Mouse (Mus musculus): Measurements from ENCODE around the gene Dlgap1. TPM values are rescaled to one million over a fixed set of nuclear protein-coding genes. Genes with fewer than 3 reads are reported as not detected.

The Dlgap1 gene
- total and polyA plus RNA-seq, 2 experiments from 2014 or later = 0.20 to 0.76 TPM

DNA sequence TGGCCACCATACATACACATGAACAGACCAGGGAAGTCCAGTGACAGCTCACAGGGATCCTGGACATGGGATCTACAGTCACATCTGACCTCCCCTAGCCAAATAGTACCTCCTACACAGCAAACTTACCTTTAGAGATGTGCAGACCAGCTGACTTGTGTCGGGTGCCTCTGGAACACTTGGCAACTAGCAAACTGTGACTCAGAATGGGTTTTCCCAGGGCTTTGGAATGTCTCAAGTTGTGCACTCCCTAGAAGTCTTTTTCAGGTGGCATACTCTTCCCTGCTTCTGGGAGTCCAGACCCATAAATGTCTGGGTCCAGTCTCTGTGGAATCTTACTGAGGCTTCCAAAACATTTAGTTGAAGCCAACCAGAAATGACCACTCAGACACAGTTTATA lies 772.8 kb downstream of the Dlgap1 start:
- no peak for DNase-seq (ENCODE audit: low spot score)
- Histone ChIP-seq H3K9ac (replicated peaks; ENCODE audit: low read depth, low read length) (no peak overlapping the region), H3K27me3 (ENCODE audit: control insufficient read depth, insufficient read depth, low read length) (no peaks in the 10 kb centered on the region), H3K36me3 (replicated peaks; ENCODE audit: control insufficient read depth, insufficient read depth, low read length) (no peaks in the 10 kb centered on the region), H3K4me2 (ENCODE audit: low read depth, low read length) (no peak overlapping the region), H3K4me1 (ENCODE audit: control insufficient read depth, insufficient read depth) (peaks cover 12% of the 10 kb centered on the region; the same call in 1 of the 2 replicates), H3K27ac (ENCODE audit: low read depth) (no peak overlapping the region), H3K9me3 (replicated peaks; ENCODE audit: control insufficient read depth, low read length) (no peaks in the 10 kb centered on the region), H3K4me3 (ENCODE audit: low read depth, low read length) (no peak overlapping the region)
- TF ChIP-seq CTCF (IDR thresholded peaks at IDR 0.05; ENCODE audit: low read depth) (no peak), EP300 (IDR thresholded peaks at IDR 0.05; ENCODE audit: low read depth) (no peak)
- no peak for ATAC-seq (ENCODE audit: insufficient read depth, low read depth)
- WGBS = 56% methylated on average over 1 of the region's 1 CpGs

DNA sequence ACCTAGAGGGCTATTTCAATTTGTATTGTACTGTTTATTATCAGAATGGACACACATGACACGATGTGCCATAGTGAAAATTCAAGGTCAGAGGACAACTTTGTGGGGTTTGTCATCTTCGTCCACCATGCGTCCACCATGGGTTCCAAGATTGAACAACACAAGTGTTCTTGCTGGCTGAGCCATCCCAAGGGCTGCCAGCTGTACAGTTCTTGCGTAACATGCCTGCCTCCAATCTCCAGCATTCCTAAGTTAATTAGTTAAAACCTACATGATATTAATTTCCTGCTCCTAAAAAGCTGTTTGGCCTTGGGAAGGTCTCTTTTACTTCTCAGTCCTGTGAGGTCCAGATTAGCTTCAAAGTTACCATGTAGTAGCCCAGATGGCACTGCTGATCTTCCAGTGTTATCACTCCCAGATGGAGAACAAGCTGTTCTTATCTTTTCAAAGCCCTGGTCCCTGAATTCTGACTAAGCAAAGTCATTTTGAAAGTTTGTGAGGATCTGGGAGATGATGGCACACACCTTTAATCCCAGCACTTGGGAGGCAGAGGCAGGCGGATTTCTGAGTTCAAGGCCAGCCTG lies 775.8 kb downstream of the Dlgap1 start:
- H3K27ac ChIP-seq (ENCODE audit: low read depth) = no peak overlapping the region
- no peak overlapping the region for H3K9ac ChIP-seq (replicated peaks; ENCODE audit: low read depth, low read length)
- H3K27me3 ChIP-seq (ENCODE audit: control insufficient read depth, insufficient read depth, low read length) = no peaks in the 10 kb centered on the region
- no peaks in the 10 kb centered on the region for H3K36me3 ChIP-seq (replicated peaks; ENCODE audit: control insufficient read depth, insufficient read depth, low read length)
- no peak for DNase-seq (ENCODE audit: low spot score)
- WGBS = 90% methylated on average over 5 of the region's 5 CpGs
- peaks cover 13% of the 10 kb centered on the region; the same call in 1 of the 2 replicates for H3K4me1 ChIP-seq (ENCODE audit: control insufficient read depth, insufficient read depth)
- no peak overlapping the region for H3K4me2 ChIP-seq (ENCODE audit: low read depth, low read length)
- ATAC-seq (ENCODE audit: insufficient read depth, low read depth) = no peak
- TF ChIP-seq EP300 (IDR thresholded peaks at IDR 0.05; ENCODE audit: low read depth) (no peak), CTCF (IDR thresholded peaks at IDR 0.05; ENCODE audit: low read depth) (no peak)
- no peak overlapping the region for H3K4me3 ChIP-seq (ENCODE audit: low read depth, low read length)
- H3K9me3 ChIP-seq (replicated peaks; ENCODE audit: control insufficient read depth, low read length) = no peaks in the 10 kb centered on the region

- H3K27me3 ChIP-seq (ENCODE audit: control insufficient read depth, insufficient read depth, low read length) = no peaks in the 10 kb centered on the region
- no peak overlapping the region for H3K4me3 ChIP-seq (ENCODE audit: low read depth, low read length)
- DNase-seq (ENCODE audit: low spot score) (no peak), ATAC-seq (ENCODE audit: insufficient read depth, low read depth) (no peak)
- H3K4me1 ChIP-seq (ENCODE audit: control insufficient read depth, insufficient read depth) = peaks cover 14% of the 10 kb centered on the region; the same call in 1 of the 2 replicates
- no peak overlapping the region for H3K9ac ChIP-seq (replicated peaks; ENCODE audit: low read depth, low read length)
- 72% methylated on average over 6 of the region's 6 CpGs for WGBS
- H3K9me3 ChIP-seq (replicated peaks; ENCODE audit: control insufficient read depth, low read length) = no peaks in the 10 kb centered on the region
- H3K36me3 ChIP-seq (replicated peaks; ENCODE audit: control insufficient read depth, insufficient read depth, low read length) = no peaks in the 10 kb centered on the region
- TF ChIP-seq CTCF (IDR thresholded peaks at IDR 0.05; ENCODE audit: low read depth) (no peak), EP300 (IDR thresholded peaks at IDR 0.05; ENCODE audit: low read depth) (no peak)
- H3K27ac ChIP-seq (ENCODE audit: low read depth) = no peak overlapping the region
- H3K4me2 ChIP-seq (ENCODE audit: low read depth, low read length) = no peak overlapping the region
Observed at GRCm38 (mm10) chr17:70745385-70745784, 776.5 kb downstream of the Dlgap1 start.

- DNase-seq (ENCODE audit: low spot score) (no peak), ATAC-seq (ENCODE audit: insufficient read depth, low read depth) (no peak)
- Histone ChIP-seq H3K9ac (replicated peaks; ENCODE audit: low read depth, low read length) (no peak overlapping the region), H3K36me3 (replicated peaks; ENCODE audit: control insufficient read depth, insufficient read depth, low read length) (no peaks in the 10 kb centered on the region), H3K27ac (ENCODE audit: low read depth) (no peak overlapping the region), H3K9me3 (replicated peaks; ENCODE audit: control insufficient read depth, low read length) (no peaks in the 10 kb centered on the region), H3K4me2 (ENCODE audit: low read depth, low read length) (0 out of 2 replicates have a peak overlapping the region, but pooled peaks have one; percentile 6), H3K27me3 (ENCODE audit: control insufficient read depth, insufficient read depth, low read length) (no peaks in the 10 kb centered on the region), H3K4me1 (ENCODE audit: control insufficient read depth, insufficient read depth) (peaks cover 22% of the 10 kb centered on the region), H3K4me3 (ENCODE audit: low read depth, low read length) (no peak overlapping the region)
- 46% methylated on average over 9 of the region's 9 CpGs for WGBS
- TF ChIP-seq CTCF (IDR thresholded peaks at IDR 0.05; ENCODE audit: low read depth) = peak; percentile 30; the same call in 1 of the 2 replicates
- no peak for TF ChIP-seq EP300 (IDR thresholded peaks at IDR 0.05; ENCODE audit: low read depth)
Observed at GRCm38 (mm10) chr17:70746379-70747079, 777.7 kb downstream of the Dlgap1 start.

DNA sequence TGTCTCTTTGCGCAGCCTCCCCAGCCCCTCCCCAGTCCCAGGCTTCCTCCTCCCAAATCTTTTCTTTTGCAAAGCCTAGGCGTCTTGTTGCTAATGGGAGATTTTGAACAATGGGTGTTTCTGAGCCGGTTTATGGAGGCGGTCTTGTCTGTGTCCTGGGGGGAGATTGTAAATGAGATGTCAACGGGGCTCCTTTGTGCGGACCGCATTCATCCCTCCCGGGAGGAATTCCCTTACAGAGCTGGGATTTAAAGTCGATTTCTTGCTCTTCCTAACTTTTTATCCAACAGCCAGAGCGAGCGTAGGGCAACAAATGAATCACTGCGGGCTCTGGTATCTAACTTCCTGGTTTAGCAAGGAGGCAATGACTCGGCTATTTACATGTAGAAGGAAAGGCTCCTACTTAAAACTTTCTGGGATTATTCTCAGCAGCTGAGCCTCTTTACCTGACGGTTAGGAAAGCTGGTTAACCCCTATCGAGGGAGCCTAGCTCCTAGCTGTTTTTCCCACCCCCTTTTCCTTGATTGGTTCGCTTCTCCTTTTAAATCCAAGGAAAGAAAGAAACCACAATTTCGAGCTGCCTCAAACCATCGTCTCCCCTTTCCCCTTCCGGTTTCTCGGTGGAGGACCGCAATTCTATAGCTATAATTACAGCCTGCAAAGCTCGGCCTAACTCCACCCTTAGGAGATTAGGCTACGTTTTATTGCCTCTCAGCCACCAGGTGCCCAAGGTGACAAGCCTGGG lies 779.0 kb downstream of the Dlgap1 start:
- Histone ChIP-seq H3K9ac (replicated peaks; ENCODE audit: low read depth, low read length) (peak overlapping the region; percentile 58), H3K4me2 (ENCODE audit: low read depth, low read length) (peak overlapping the region; percentile 65), H3K27me3 (ENCODE audit: control insufficient read depth, insufficient read depth, low read length) (no peaks in the 10 kb centered on the region), H3K4me3 (ENCODE audit: low read depth, low read length) (peak overlapping the region; percentile 43), H3K9me3 (replicated peaks; ENCODE audit: control insufficient read depth, low read length) (no peaks in the 10 kb centered on the region), H3K27ac (ENCODE audit: low read depth) (peak overlapping the region; percentile 73), H3K4me1 (ENCODE audit: control insufficient read depth, insufficient read depth) (peaks cover 22% of the 10 kb centered on the region), H3K36me3 (replicated peaks; ENCODE audit: control insufficient read depth, insufficient read depth, low read length) (no peaks in the 10 kb centered on the region)
- DNase-seq (ENCODE audit: low spot score) (peak; percentile 57), ATAC-seq (ENCODE audit: insufficient read depth, low read depth) (peak; percentile 23; the same call in 1 of the 2 replicates)
- 2% methylated on average over 23 of the region's 23 CpGs for WGBS
- no peak for TF ChIP-seq EP300 (IDR thresholded peaks at IDR 0.05; ENCODE audit: low read depth)
- no peak for TF ChIP-seq CTCF (IDR thresholded peaks at IDR 0.05; ENCODE audit: low read depth)
